Mouse (Mus musculus) midbrain, embryonic 10.5 days (tissue): ENCODE results near the gene Msh3. TPM values are rescaled to one million over a fixed set of nuclear protein-coding genes. Genes with fewer than 3 reads are reported as not detected.
"Not testable (repeated sequence)": the region's sequence is repeated elsewhere in the genome, so short reads cannot be mapped to it uniquely, and the experiment has no call there.

Experiments used
- DNase-seq: peaks from one replicate; pipeline ENCODE4 v3.0.0-alpha.2; 2017; ENCODE audit warnings: low spot score
- H3K27ac ChIP-seq: fragments of 300-500 bp; sonication (generic); replicated peaks from 2 replicates; pipeline ENCODE4 v1.5.1; 2016; ENCODE audit warnings: mild to moderate bottlenecking
- H3K27me3 ChIP-seq: fragments of 300-500 bp; sonication (generic); 2 replicates; pipeline ENCODE4 v1.6.1; 2016; ENCODE audit warnings: low read depth, mild to moderate bottlenecking; ENCODE audit not compliant: poor library complexity, severe bottlenecking
- H3K36me3 ChIP-seq: fragments of 300-500 bp; sonication (generic); 2 replicates; pipeline ENCODE4 v1.6.1; 2016; ENCODE audit warnings: mild to moderate bottlenecking, moderate library complexity
- H3K4me1 ChIP-seq: fragments of 300-500 bp; sonication (generic); 2 replicates; pipeline ENCODE4 v1.6.1; 2016
- H3K4me3 ChIP-seq: fragments of 300-500 bp; sonication (generic); 2 replicates; pipeline ENCODE4 v1.5.1; 2016; ENCODE audit warnings: mild to moderate bottlenecking, moderate library complexity
- H3K9me3 ChIP-seq: fragments of 300-500 bp; sonication (generic); replicated peaks from 2 replicates; pipeline ENCODE4 v1.6.1; 2016; ENCODE audit warnings: mild to moderate bottlenecking
- WGBS: fragments of 180-500 bp; shearing (Covaris S2); methylation state at CpG from one replicate; pipeline ENCODE4 v1.1.7; 2016; 5-methylcytosine and 5-hydroxymethylcytosine counted together
- polyA plus RNA-seq: library from polyadenylated mRNA; unstranded; fragments of >200 nt; fragmentation: Nextera tagmentation; extraction: Ambion mirVana; gene quantifications from 2 replicates; pipeline ENCODE4 v1.2.1, GENCODE M21; 2016

Msh3 gene
- 31.0 and 31.2 TPM in 2 replicates for polyA plus RNA-seq

DNA sequence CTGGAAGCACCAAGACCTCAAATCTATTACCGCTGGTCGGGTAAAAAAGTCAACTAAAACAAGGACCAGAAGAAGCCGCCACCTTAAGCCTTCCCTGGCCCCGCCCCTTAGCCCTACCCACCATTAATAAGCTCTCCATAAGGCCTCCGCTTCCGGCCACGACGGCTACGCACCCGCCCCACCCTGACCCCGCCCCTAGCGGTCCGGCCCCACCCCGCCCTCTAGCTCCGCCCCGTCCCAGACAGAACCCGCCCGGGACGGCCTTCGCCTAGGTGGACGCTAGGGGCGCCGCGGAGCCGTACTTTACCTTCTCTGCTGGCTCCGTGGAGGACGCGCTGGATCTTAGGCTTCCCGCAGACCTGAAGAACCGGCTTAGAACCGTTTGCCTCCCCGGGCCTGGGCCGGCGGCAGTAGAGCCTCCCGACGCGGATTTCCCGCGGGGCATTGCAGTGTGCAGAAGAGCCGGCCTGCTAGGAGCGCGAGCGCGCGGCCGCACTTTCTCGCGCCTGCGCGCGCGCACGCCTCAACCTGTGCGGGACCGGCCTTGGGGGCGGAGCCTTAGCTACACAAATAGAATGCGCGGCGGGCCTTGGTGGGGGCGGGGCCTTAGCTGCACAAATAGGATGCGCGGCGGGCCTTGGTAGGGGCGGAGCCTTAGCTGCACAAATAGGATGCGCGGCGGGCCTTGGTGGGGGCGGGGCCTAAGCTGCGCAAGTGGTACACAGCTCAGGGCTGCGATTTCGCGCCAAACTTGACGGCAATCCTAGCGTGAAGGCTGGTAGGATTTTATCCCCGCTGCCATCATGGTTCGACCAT, at the start of gene Msh3, which contains the start of gene Dhfr:
Gene Msh3 (minus strand): TSS at position 548 of the 816 bp plus-strand sequence.
Gene Dhfr (plus strand): TSS at position 271 of the 816 bp plus-strand sequence.
- peak; percentile 100 for DNase-seq
- H3K9me3 ChIP-seq, result no peaks in the 10 kb centered on the region
- peak within 1 kb of the TSS; percentile 83 for H3K4me3 ChIP-seq
- H3K4me1 ChIP-seq, result peaks cover 34% of the 10 kb centered on the region
- H3K27ac ChIP-seq, result peak within 1 kb of the TSS; percentile 96
- H3K36me3 ChIP-seq, result peaks cover 57% of the 10 kb centered on the region
- H3K27me3 ChIP-seq, result no peaks in the 10 kb centered on the region
- WGBS, result under 1% methylated on average over 72 of the region's 76 CpGs

DNA sequence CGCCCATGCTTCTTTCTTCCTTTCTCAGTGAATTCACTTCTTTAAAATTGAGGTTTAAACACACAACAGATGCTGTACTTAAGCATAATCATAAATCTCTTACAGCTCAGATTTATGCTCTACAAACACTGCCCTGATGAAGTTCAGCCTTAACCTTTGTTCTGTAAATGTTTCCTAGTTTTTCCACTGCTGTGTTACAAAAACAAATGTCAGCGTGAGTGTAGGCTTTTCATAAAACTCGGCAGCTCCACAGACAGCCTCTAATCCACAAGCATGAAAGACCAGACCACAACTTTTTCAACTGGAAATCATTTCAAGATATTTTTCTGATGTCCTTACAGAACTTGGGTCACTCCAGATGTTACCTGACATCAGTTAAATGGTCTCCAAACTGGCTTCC, 48.7 kb upstream of the Msh3 start:
- H3K27me3 ChIP-seq, result no peaks in the 10 kb centered on the region
- no peak overlapping the region for H3K27ac ChIP-seq
- no peak overlapping the region for H3K4me3 ChIP-seq
- no peaks in the 10 kb centered on the region; the same call in 1 of the 2 replicates for H3K9me3 ChIP-seq
- 89% methylated on average over 3 of the region's 3 CpGs for WGBS
- no peak for DNase-seq
- no peaks in the 10 kb centered on the region for H3K36me3 ChIP-seq
- no peaks in the 10 kb centered on the region for H3K4me1 ChIP-seq

DNA sequence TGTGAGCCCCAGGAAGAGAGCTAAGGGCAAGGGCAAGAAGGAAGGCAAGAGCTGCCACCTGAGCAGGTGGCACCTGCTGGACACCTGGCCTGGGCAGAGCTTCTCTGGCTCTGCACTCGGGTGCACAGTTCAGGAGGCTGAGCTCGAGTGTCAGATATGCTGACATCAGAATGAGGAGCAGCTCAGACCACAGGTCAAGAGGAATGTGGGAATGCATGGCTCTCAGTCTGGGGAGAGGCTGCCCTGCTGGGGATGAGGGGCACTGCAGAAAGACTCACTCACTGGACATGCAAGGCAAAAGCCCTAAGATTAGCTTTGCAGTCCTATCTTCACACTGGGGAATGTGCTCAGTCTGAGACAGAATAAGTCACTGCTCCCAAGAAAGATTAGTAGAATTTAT, 47.3 kb upstream of the Msh3 start:
- no peak for DNase-seq
- WGBS, result 72% methylated on average over 2 of the region's 2 CpGs
- no peaks in the 10 kb centered on the region for H3K27me3 ChIP-seq
- no peak overlapping the region for H3K4me3 ChIP-seq
- H3K9me3 ChIP-seq, result no peaks in the 10 kb centered on the region; the same call in 1 of the 2 replicates
- H3K27ac ChIP-seq, result no peak overlapping the region
- no peaks in the 10 kb centered on the region for H3K36me3 ChIP-seq
- no peaks in the 10 kb centered on the region for H3K4me1 ChIP-seq

DNA sequence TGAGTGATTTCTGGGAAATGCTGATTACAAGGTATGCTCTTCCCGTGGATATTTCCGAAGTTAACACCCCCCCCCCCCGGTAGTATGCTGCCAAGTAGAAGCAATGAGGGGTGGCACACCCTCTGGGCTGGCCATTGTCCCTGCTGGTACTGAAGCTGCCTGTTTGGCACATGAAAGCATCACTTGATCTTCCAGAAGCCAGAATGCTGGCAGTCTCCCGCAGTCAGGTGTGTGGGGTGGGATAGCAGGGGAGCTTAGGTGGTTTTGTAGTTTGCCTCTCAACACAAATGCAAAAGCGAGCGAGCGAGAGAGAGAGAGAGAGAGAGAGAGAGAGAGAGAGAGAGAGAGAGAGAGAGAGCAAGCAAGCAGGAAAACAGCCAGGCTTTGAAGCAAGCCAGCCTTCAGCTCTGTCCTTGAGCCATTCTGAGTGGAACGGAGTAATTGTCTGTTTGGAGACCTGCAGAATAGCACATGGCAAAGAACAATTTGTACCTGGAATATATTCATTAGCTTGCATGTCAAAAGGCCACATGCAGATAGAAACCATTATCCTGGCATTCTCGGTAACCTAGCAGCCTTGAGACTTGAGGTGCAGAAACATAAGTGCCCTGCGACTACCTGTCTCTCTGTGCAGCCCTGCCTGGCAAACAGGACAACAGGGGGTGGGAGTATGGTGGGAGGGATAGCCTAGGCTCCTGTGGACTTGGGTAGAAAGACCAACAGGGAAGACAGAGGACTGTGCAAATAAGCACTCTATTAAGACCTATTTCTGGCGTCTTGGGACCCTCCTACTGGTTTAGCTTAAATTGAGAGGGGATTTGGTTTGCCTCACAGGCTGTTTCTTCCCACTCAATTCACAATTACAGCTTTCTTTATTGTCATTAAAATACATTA, 43.9 kb upstream of the Msh3 start:
- Histone ChIP-seq H3K4me3 (no peak overlapping the region), H3K36me3 (no peaks in the 10 kb centered on the region), H3K27me3 (no peaks in the 10 kb centered on the region), H3K27ac (no peak overlapping the region), H3K9me3 (no peaks in the 10 kb centered on the region), H3K4me1 (no peaks in the 10 kb centered on the region)
- WGBS, result 81% methylated on average over 11 of the region's 11 CpGs
- no peak for DNase-seq

DNA sequence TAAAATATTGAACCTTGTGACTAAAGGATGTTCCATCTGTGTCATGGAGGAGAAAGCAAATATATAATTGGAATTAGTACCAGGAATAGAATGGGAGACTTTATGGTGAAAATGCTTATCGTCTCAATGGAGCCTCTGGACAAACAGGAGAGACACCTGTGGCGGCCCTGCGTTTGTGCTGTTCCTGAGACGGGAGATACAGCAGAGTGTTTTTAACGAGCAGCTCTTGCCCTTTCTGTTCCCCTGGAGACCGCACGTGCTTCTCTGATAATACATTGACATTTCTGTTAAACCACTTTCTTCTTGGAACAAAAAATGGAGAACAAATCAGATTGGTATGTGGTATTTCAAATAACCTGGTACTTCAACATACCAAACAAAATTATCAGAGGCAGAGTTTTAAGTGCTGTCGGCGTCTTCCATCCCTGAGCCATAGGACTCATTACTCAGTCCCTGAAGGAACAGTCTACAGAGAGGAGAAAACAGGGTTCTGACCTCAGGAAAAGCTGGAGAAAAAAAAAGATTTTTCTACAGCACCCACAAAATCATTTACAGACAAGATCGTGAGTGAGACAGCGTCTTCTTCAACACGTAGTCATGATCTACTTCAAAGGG, 38.4 kb upstream of the Msh3 start:
- Histone ChIP-seq H3K4me3 (no peak overlapping the region), H3K27me3 (no peaks in the 10 kb centered on the region), H3K27ac (no peak overlapping the region), H3K4me1 (no peaks in the 10 kb centered on the region), H3K36me3 (no peaks in the 10 kb centered on the region), H3K9me3 (no peaks in the 10 kb centered on the region)
- DNase-seq, result no peak
- 90% methylated on average over 12 of the region's 12 CpGs for WGBS

DNA sequence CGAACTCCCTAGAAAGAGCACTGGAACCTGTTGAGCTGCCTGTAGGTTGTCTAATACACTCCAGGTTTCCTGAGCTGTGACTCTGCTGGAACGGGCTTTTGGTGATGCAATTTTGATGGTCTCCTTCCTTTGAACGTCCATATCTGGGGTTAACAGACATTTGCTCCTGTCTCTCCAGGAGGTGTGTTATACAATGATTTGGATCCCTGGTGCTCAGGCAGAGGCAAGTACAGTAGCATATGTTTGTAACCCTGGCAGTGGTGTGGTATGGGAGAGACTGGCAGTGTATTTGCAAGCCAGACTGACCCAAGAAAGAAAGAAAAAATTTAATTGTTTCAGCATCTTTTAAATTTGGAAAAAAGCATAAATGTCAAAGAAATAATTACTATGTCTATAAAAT, 32.6 kb upstream of the Msh3 start:
- no peaks in the 10 kb centered on the region for H3K4me1 ChIP-seq
- H3K27ac ChIP-seq, result no peak overlapping the region
- no peaks in the 10 kb centered on the region for H3K27me3 ChIP-seq
- no peaks in the 10 kb centered on the region for H3K9me3 ChIP-seq
- peaks cover 49% of the 10 kb centered on the region for H3K36me3 ChIP-seq
- WGBS, result 86% methylated on average over 3 of the region's 3 CpGs
- DNase-seq, result no peak
- no peak overlapping the region for H3K4me3 ChIP-seq

DNA sequence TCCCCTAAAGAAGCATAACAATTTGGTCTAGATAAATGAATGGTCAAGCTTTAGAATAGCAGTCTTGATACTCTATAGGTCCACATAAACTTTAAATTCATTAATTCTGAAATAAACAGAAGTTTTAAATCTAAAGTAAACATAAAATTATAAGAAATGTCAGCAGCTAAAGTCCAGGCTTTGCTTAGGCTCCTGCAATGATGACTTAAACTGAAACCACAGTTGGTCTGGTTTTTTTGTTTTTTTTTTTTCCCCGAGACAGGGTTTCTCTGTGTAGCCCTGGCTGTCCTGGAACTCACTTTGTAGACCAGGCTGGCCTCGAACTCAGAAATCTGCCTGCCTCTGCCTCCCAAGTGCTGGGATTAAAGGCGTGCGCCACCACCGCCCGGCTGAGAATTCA, 16.7 kb upstream of the Msh3 start:
- H3K27me3 ChIP-seq, H3K4me1 ChIP-seq, H3K27ac ChIP-seq, DNase-seq, H3K4me3 ChIP-seq: not testable (repeated sequence)
- Histone ChIP-seq H3K36me3 (peaks cover 90% of the 10 kb centered on the region), H3K9me3 (peaks cover 12% of the 10 kb centered on the region; the same call in 1 of the 2 replicates)
- WGBS, result 91% methylated on average over 6 of the region's 6 CpGs

DNA sequence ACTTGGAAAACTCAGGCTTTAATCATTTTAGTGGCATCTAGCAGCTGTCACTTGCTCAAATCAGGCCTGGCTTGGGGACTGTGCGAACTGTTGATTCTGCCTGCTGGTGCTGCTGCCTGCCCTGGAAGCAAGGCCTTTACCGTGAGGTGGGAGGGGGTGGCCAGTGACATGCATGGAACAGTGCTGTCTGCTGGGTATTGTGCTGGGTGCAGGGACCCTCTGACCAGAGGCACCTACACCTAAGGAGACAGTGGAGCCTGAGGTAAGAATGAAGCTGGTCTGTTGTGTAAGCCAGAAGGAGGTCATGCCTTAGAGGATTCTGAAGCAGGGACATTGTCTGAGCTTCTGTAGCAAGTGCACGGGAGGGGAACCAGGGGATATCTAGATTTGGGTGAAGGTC, 16.0 kb upstream of the Msh3 start:
- H3K36me3 ChIP-seq, result peaks cover 90% of the 10 kb centered on the region
- H3K4me1 ChIP-seq, result no peaks in the 10 kb centered on the region
- 93% methylated on average over 3 of the region's 3 CpGs for WGBS
- H3K27me3 ChIP-seq, result no peaks in the 10 kb centered on the region
- H3K4me3 ChIP-seq, result no peak overlapping the region
- no peak overlapping the region for H3K27ac ChIP-seq
- no peak for DNase-seq
- peaks cover 6% of the 10 kb centered on the region; the same call in 1 of the 2 replicates for H3K9me3 ChIP-seq

DNA sequence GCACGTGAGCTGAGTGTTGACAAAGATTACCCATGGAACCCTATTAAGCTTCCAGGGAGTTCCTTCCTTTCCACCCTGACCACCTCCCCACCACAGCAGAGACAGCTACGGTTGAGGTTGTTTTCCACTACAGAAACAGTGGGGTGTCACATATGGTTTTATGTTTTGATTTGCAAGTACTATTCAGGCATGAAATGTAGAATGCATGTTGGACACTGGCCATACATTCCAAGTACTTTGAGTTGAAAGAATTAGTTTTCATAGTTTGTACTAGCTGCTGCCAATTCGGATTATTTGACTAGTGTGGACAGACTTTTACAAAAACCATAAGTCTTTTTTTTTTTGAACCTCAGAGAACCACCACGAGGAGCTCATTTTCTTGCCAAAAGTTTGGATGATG, 10.5 kb upstream of the Msh3 start:
- H3K4me3 ChIP-seq, result no peak overlapping the region
- peaks cover 6% of the 10 kb centered on the region; the same call in 1 of the 2 replicates for H3K9me3 ChIP-seq
- H3K27me3 ChIP-seq, result no peaks in the 10 kb centered on the region
- peaks cover 97% of the 10 kb centered on the region for H3K36me3 ChIP-seq
- no peak for DNase-seq
- no peaks in the 10 kb centered on the region for H3K4me1 ChIP-seq
- no peak overlapping the region for H3K27ac ChIP-seq
- 92% methylated on average over 4 of the region's 4 CpGs for WGBS

DNA sequence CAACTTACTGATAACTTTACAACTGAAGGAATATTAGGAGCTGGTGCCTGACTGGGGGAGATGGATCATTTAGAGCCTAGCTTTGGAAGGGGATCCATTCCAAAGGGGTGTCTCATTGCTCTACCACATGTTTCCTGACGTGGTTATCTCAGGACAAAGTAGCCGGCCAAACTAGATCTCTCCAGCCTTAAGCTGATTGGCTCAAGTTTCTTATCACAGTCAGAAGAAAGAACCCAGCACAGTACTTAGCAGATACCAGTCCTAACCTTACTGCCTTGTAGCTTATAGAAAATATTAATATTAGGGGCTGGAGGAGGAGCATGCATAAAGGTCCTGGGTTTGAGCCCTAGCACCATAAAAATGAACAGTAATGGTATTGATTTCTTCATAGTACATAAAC, 6.8 kb upstream of the Msh3 start:
- H3K9me3 ChIP-seq, result no peaks in the 10 kb centered on the region
- H3K4me3 ChIP-seq, result no peak overlapping the region
- peaks cover 7% of the 10 kb centered on the region for H3K4me1 ChIP-seq
- WGBS, result 93% methylated on average over 2 of the region's 2 CpGs
- DNase-seq, result no peak
- no peak overlapping the region for H3K27ac ChIP-seq
- H3K36me3 ChIP-seq, result peaks cover 97% of the 10 kb centered on the region
- no peaks in the 10 kb centered on the region for H3K27me3 ChIP-seq

DNA sequence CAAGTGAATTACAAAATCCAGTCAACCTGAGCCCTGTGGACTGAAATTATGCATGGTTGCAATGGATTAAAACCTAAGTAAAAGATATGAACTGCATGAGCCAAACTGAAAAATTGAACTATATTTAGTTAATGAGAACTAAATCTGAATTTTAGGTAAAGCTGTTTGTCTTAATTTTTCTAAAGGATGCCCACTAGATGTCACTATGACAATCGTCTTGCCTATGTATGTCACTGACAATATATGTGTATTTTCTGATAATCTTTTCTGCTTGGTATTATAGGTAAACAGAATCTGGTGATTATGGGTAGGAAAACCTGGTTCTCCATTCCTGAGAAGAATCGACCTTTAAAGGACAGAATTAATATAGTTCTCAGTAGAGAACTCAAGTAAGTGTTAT, 2.8 kb upstream of the Msh3 start:
- 79% methylated on average over 2 of the region's 2 CpGs for WGBS
- no peaks in the 10 kb centered on the region for H3K27me3 ChIP-seq
- H3K4me1 ChIP-seq, result peaks cover 34% of the 10 kb centered on the region
- H3K36me3 ChIP-seq, result peaks cover 63% of the 10 kb centered on the region
- H3K4me3 ChIP-seq, result no peak overlapping the region
- DNase-seq, result no peak
- no peaks in the 10 kb centered on the region for H3K9me3 ChIP-seq
- H3K27ac ChIP-seq, result no peak overlapping the region

DNA sequence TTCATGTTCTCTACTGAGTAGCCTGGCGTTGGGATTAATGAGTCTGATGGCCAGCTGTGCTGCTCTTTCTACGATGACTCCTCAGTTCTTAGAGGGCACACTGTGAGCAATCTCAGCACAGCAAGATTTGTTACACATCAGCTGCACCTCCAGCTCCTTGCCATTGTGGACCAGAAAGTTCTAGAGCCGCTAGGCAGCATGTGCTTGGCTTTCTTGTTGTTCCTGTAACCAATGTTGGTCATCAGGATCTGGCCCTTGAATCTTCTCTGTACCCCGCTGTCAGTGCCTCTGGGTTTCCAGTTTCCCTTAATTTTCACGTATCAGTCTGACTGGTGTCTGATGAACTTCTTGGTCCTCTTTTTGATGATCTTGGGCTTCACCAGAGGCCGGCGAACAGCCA, 1.6 kb upstream of the Msh3 start:
- 83% methylated on average over 7 of the region's 7 CpGs for WGBS
- Histone ChIP-seq H3K36me3 (peaks cover 60% of the 10 kb centered on the region), H3K4me1 (peaks cover 34% of the 10 kb centered on the region), H3K27me3 (no peaks in the 10 kb centered on the region), H3K9me3 (no peaks in the 10 kb centered on the region), H3K27ac (no peak overlapping the region), H3K4me3 (peak overlapping the region; percentile 83)
- DNase-seq, result no peak
